Comparison of ENCODE assay signal across 14 mouse cellular contexts in the genomic region with DNA sequence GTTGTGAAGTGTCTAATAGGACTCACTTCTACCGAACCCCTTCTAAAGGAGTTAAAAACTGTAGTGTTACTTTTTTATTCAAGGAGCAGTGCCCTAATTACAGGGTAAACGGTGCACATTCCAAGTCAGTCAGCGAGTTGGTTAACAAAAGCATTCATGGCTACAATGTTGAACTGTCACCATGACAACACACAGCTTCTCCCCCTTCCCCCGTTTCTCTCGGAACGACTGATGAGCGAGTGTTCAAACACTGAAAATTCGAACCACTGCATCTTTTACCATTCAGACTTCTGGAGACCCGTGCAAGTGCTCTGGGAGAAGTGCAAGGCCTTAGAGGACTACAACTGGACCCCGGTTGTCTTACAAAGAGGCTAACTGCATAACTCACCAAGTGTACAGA. TPM values are rescaled to one million over a fixed set of nuclear protein-coding genes. Genes with fewer than 3 reads are reported as not detected.
A peak's percentile ranks its signal among the peaks of the same experiment; 100 is the strongest.
DNase-seq lines count a peak whose midpoint lies in the region; ATAC-seq and TF ChIP-seq lines count a peak whose summit lies in the region.
"Had no signal": no experiment of that assay in that cellular context is flagged by ENCODE, and none has a peak within 500 bp of the region (broad histone marks: within the 10 kb centered on the region; RNA-seq: fewer than 3 reads in every experiment).

No protein-coding gene starts in this region.

- H3K9me3 ChIP-seq in forebrain, embryonic 10.5 days = no peaks in the 10 kb centered on the region
- H3K9me3 ChIP-seq in hindbrain, embryonic 14.5 days (ENCODE audit: control insufficient read depth, low read length) = no peaks in the 10 kb centered on the region
- H3K9me3 ChIP-seq in midbrain, postnatal 0 days (ENCODE audit: low read length) = no peaks in the 10 kb centered on the region
- H3K9me3 ChIP-seq: kidney, embryonic 15.5 days had no signal

- H3K36me3 ChIP-seq in forebrain, embryonic 10.5 days (replicated peaks) = no peaks in the 10 kb centered on the region
- no peaks in the 10 kb centered on the region for H3K36me3 ChIP-seq in hindbrain, embryonic 14.5 days (replicated peaks; ENCODE audit: control insufficient read depth, insufficient read depth)
- no peaks in the 10 kb centered on the region for H3K36me3 ChIP-seq in midbrain, postnatal 0 days (ENCODE audit: insufficient read depth, low read length)
- H3K36me3 ChIP-seq: kidney, embryonic 15.5 days had no signal

- H3K4me3 ChIP-seq in forebrain, embryonic 10.5 days = peak overlapping the region; percentile 3; the same call in 1 of the 2 replicates
- no peak overlapping the region for H3K4me3 ChIP-seq in hindbrain, embryonic 14.5 days (replicated peaks; ENCODE audit: low read length)
- H3K4me3 ChIP-seq in midbrain, postnatal 0 days (ENCODE audit: low read depth, low read length) = no peak overlapping the region
- H3K4me3 ChIP-seq: kidney, embryonic 15.5 days had no signal

- peaks cover 14% of the 10 kb centered on the region for H3K4me1 ChIP-seq in forebrain, embryonic 10.5 days
- 0 out of 2 replicates have a peak, but pooled peaks cover 2% of the 10 kb centered on the region for H3K4me1 ChIP-seq in hindbrain, embryonic 14.5 days (replicated peaks; ENCODE audit: control insufficient read depth, insufficient read depth, low read length)
- 0 out of 2 replicates have a peak, but pooled peaks cover 5% of the 10 kb centered on the region for H3K4me1 ChIP-seq in midbrain, postnatal 0 days (ENCODE audit: insufficient read depth, low read length)
- H3K4me1 ChIP-seq: kidney, embryonic 15.5 days had no signal

- DNase-seq in ZHBTc4 (ENCODE audit: low read depth, low spot score) (peak; percentile 13), liver (no peak)
- DNase-seq in forebrain, embryonic 10.5 days (ENCODE audit: extremely low spot score, low spot score) = peak; percentile 27
- DNase-seq in hindbrain, embryonic 14.5 days (ENCODE audit: low spot score) = peak; percentile 43
- peak; percentile 33 for DNase-seq in midbrain, postnatal 0 days (ENCODE audit: low spot score)
- DNase-seq in heart, adult 8-10 months (ENCODE audit: low spot score) = no peak
- DNase-seq in left cerebral cortex, postnatal 25 days (ENCODE audit: low spot score in 2 of 2) = no peak
- no peak for DNase-seq in urinary bladder, postnatal 4 days (ENCODE audit: low spot score in 2 of 2)
- DNase-seq: lung, postnatal 14 days; thymus, postnatal 36 days had no signal

- TF ChIP-seq CTCF in midbrain, postnatal 0 days (IDR thresholded peaks at IDR 0.05) = no peak

- WGBS in forebrain, embryonic 10.5 days = 34% methylated on average over 10 of the region's 10 CpGs
- WGBS in hindbrain, embryonic 14.5 days = 9% methylated on average over 10 of the region's 10 CpGs
- 12% methylated on average over 10 of the region's 10 CpGs for WGBS in midbrain, postnatal 0 days

- no peak for ATAC-seq in hindbrain, embryonic 14.5 days (ENCODE audit: low FRiP score)
- ATAC-seq in midbrain, postnatal 0 days (ENCODE audit: low FRiP score) = no peak

- H3K9ac ChIP-seq in hindbrain, embryonic 14.5 days = no peak overlapping the region
- H3K9ac ChIP-seq in midbrain, postnatal 0 days (replicated peaks; ENCODE audit: low read length, poor library complexity, severe bottlenecking) = no peak overlapping the region
- H3K9ac ChIP-seq: kidney, embryonic 15.5 days had no signal

- intact Hi-C loops in left cerebral cortex, postnatal 25 days (cut with DNase I) = no loop called here

- no peak overlapping the region for H3K4me2 ChIP-seq in hindbrain, embryonic 14.5 days (replicated peaks)
- H3K4me2 ChIP-seq in midbrain, postnatal 0 days (ENCODE audit: low read depth, low read length, poor library complexity, severe bottlenecking) = 0 out of 2 replicates have a peak overlapping the region, but pooled peaks have one; percentile 10
- H3K4me2 ChIP-seq: kidney, embryonic 15.5 days had no signal

- no peaks in the 10 kb centered on the region for H3K27me3 ChIP-seq in forebrain, embryonic 10.5 days (ENCODE audit: poor library complexity, severe bottlenecking)
- H3K27me3 ChIP-seq in hindbrain, embryonic 14.5 days (ENCODE audit: control insufficient read depth, insufficient read depth, low read length) = no peaks in the 10 kb centered on the region
- H3K27me3 ChIP-seq in midbrain, postnatal 0 days (ENCODE audit: insufficient read depth, low read length) = no peaks in the 10 kb centered on the region
- H3K27me3 ChIP-seq: kidney, embryonic 15.5 days had no signal

- peak overlapping the region; percentile 53; the same call in 1 of the 2 replicates for H3K27ac ChIP-seq in forebrain, embryonic 10.5 days
- H3K27ac ChIP-seq in hindbrain, embryonic 14.5 days = no peak overlapping the region
- no peak overlapping the region for H3K27ac ChIP-seq in midbrain, postnatal 0 days (ENCODE audit: low read depth, low read length)
- H3K27ac ChIP-seq: kidney, embryonic 15.5 days had no signal

RNA-seq across cellular contexts. Expression of a gene that starts 25.6 kb away (rescaled TPM):
- 0.14 and 0.17 TPM in 2 replicates for polyA plus RNA-seq in forebrain, embryonic 10.5 days (2016; fragmentation: Nextera tagmentation; extraction: Ambion mirVana)
- 3.4 and 3.6 TPM in 2 replicates for polyA plus RNA-seq in hindbrain, embryonic 14.5 days (2014; fragmentation: Nextera tagmentation; extraction: Ambion mirVana)
- 3.6 and 4.2 TPM in 2 replicates for total RNA-seq in midbrain, postnatal 0 days (2014; rRNA removed)
- 2.4 and 3.7 TPM in 2 replicates for polyA plus RNA-seq in midbrain, postnatal 0 days (2015; fragmentation: Nextera tagmentation; extraction: Ambion mirVana)
- not detected for total RNA-seq in heart, adult 8-10 months (2022)
- total RNA-seq in left cerebral cortex, postnatal 25 days (2021) = 10 to 100 TPM; 15.6 to 18.4 TPM
- total RNA-seq: common myeloid progenitor, adult 5-6 weeks; hematopoietic stem cell, adult 5-6 weeks had no signal
- polyA plus RNA-seq: C2C12; kidney, embryonic 15.5 days had no signal

Comparison
In these comparisons a context has a peak if more than half of its experiments do, and no peak if none do; other contexts are left out.
1. DNase-seq: peak in ZHBTc4 (single experiment), forebrain, embryonic 10.5 days (single experiment), hindbrain, embryonic 14.5 days (single experiment) and midbrain, postnatal 0 days (single experiment); none in heart, adult 8-10 months (single experiment), left cerebral cortex, postnatal 25 days (0 of 2), urinary bladder, postnatal 4 days (0 of 2) and liver (single experiment).